In genomic region chr3:105801191-105802166, GRCm38 (mm10) we compare ENCODE assay signal across 8 mouse cellular contexts. TPM values are rescaled to one million over a fixed set of nuclear protein-coding genes. Genes with fewer than 3 reads are reported as not detected.
DNase-seq lines count a peak whose midpoint lies in the region; ATAC-seq and TF ChIP-seq lines count a peak whose summit lies in the region.

TSS of gene Rap1a (minus strand) at chr3:105801336.

- no peaks in the 10 kb centered on the region for H3K9me3 ChIP-seq in heart, embryonic 13.5 days
- H3K9me3 ChIP-seq in kidney, postnatal 0 days (replicated peaks; ENCODE audit: low read length) = no peaks in the 10 kb centered on the region
- no peaks in the 10 kb centered on the region for H3K9me3 ChIP-seq in liver, embryonic 13.5 days (replicated peaks)
- no peaks in the 10 kb centered on the region for H3K9me3 ChIP-seq in stomach, embryonic 15.5 days

- H3K9ac ChIP-seq in heart, embryonic 13.5 days = peak within 1 kb of the TSS; percentile 97
- peak within 1 kb of the TSS; percentile 93 for H3K9ac ChIP-seq in kidney, postnatal 0 days (ENCODE audit: low read depth, low read length)
- H3K9ac ChIP-seq in liver, embryonic 13.5 days = peak within 1 kb of the TSS; percentile 94
- peak within 1 kb of the TSS; percentile 92 for H3K9ac ChIP-seq in stomach, embryonic 15.5 days

- peak; percentile 88 for DNase-seq in CD4-positive helper T cell, adult 2 months (ENCODE audit: low read depth, low spot score)
- peak; percentile 91 for DNase-seq in brain, embryonic 14.5 days (ENCODE audit: low read depth)
- DNase-seq in kidney, postnatal 0 days (ENCODE audit: low spot score) = peak; percentile 83
- peak; percentile 72 for DNase-seq in liver, embryonic 13.5 days
- peak; percentile 85 for DNase-seq in neural tube, embryonic 10.5 days (ENCODE audit: extremely low spot score, low spot score)

- no peak for TF ChIP-seq CTCF in brain, embryonic 14.5 days (IDR thresholded peaks at IDR 0.05; ENCODE audit: borderline replicate concordance, extremely low read depth, insufficient read depth, insufficient read length)
- TF ChIP-seq CTCF in kidney, postnatal 0 days (IDR thresholded peaks at IDR 0.05; ENCODE audit: low read depth) = no peak

- peaks cover 54% of the 10 kb centered on the region for H3K4me1 ChIP-seq in heart, embryonic 13.5 days
- H3K4me1 ChIP-seq in kidney, postnatal 0 days (replicated peaks; ENCODE audit: insufficient read depth, low read length) = 0 out of 2 replicates have a peak, but pooled peaks cover 8% of the 10 kb centered on the region
- peaks cover 76% of the 10 kb centered on the region for H3K4me1 ChIP-seq in liver, embryonic 13.5 days (replicated peaks)
- peaks cover 14% of the 10 kb centered on the region; the same call in 1 of the 2 replicates for H3K4me1 ChIP-seq in stomach, embryonic 15.5 days

- 16% methylated on average over 39 of the region's 50 CpGs for WGBS in heart, embryonic 13.5 days
- 19% methylated on average over 38 of the region's 50 CpGs for WGBS in kidney, postnatal 0 days
- 6% methylated on average over 34 of the region's 50 CpGs for WGBS in liver, embryonic 13.5 days (ENCODE audit: insufficient replicate concordance)
- WGBS in stomach, embryonic 15.5 days = 17% methylated on average over 43 of the region's 50 CpGs

- H3K36me3 ChIP-seq in heart, embryonic 13.5 days = no peaks in the 10 kb centered on the region
- no peaks in the 10 kb centered on the region for H3K36me3 ChIP-seq in kidney, postnatal 0 days (ENCODE audit: insufficient read depth, low read length)
- no peaks in the 10 kb centered on the region for H3K36me3 ChIP-seq in liver, embryonic 13.5 days
- H3K36me3 ChIP-seq in stomach, embryonic 15.5 days = no peaks in the 10 kb centered on the region

- H3K27ac ChIP-seq in heart, embryonic 13.5 days (replicated peaks) = peak within 1 kb of the TSS; percentile 93
- peak within 1 kb of the TSS; percentile 95 for H3K27ac ChIP-seq in kidney, postnatal 0 days
- H3K27ac ChIP-seq in liver, embryonic 13.5 days = peak within 1 kb of the TSS; percentile 95
- H3K27ac ChIP-seq in stomach, embryonic 15.5 days = peak within 1 kb of the TSS; percentile 91

- peak within 1 kb of the TSS; percentile 89 for H3K4me2 ChIP-seq in heart, embryonic 13.5 days
- H3K4me2 ChIP-seq in kidney, postnatal 0 days (ENCODE audit: low read length) = peak within 1 kb of the TSS; percentile 82
- H3K4me2 ChIP-seq in liver, embryonic 13.5 days = peak within 1 kb of the TSS; percentile 71
- peak within 1 kb of the TSS; percentile 58 for H3K4me2 ChIP-seq in stomach, embryonic 15.5 days

- peak; percentile 75 for ATAC-seq in erythroid progenitor cell, adult 5-6 weeks (replicated peaks; ENCODE audit: low FRiP score, poor library complexity, severe bottlenecking)
- ATAC-seq in heart, embryonic 13.5 days (ENCODE audit: extremely low read depth, insufficient number of reproducible peaks, low FRiP score, low TSS enrichment) = peak; percentile 79
- peak; percentile 93 for ATAC-seq in kidney, postnatal 0 days (replicated peaks; ENCODE audit: low FRiP score, low read depth)
- peak; percentile 89 for ATAC-seq in liver, embryonic 13.5 days (ENCODE audit: low read depth)
- ATAC-seq in stomach, embryonic 15.5 days (ENCODE audit: insufficient read depth, low FRiP score, low read depth) = peak; percentile 87

- peak; percentile 84 for TF ChIP-seq POLR2A in brain, embryonic 14.5 days (IDR thresholded peaks at IDR 0.05; ENCODE audit: borderline replicate concordance, extremely low read depth, insufficient read depth, insufficient read length, poor library complexity, severe bottlenecking)

- H3K27me3 ChIP-seq in heart, embryonic 13.5 days (replicated peaks) = peaks cover 40% of the 10 kb centered on the region
- no peaks in the 10 kb centered on the region for H3K27me3 ChIP-seq in kidney, postnatal 0 days (ENCODE audit: insufficient read depth, low read length)
- H3K27me3 ChIP-seq in liver, embryonic 13.5 days = no peaks in the 10 kb centered on the region
- no peaks in the 10 kb centered on the region for H3K27me3 ChIP-seq in stomach, embryonic 15.5 days (replicated peaks)

- H3K4me3 ChIP-seq in heart, embryonic 13.5 days = peak within 1 kb of the TSS; percentile 88
- H3K4me3 ChIP-seq in kidney, postnatal 0 days (replicated peaks; ENCODE audit: low read depth, low read length) = peak within 1 kb of the TSS; percentile 85
- peak within 1 kb of the TSS; percentile 86 for H3K4me3 ChIP-seq in liver, embryonic 13.5 days (replicated peaks)
- H3K4me3 ChIP-seq in stomach, embryonic 15.5 days (replicated peaks) = peak within 1 kb of the TSS; percentile 80

RNA-seq across cellular contexts. Expression of gene Rap1a, which starts in this region (rescaled TPM):
- 29.6 and 32.7 TPM in 2 replicates for polyA plus RNA-seq in brain, embryonic 14.5 days (2012; rRNA removed)
- total RNA-seq in erythroid progenitor cell, adult 5-6 weeks (2015; ENCODE audit: low replicate concordance) = 157 and 193 TPM in 2 replicates
- 182 and 220 TPM in 2 replicates for total RNA-seq in erythroid progenitor cell, adult 5-6 weeks (2017; ENCODE audit: low replicate concordance)
- 81.3 and 91.9 TPM in 2 replicates for polyA plus RNA-seq in heart, embryonic 13.5 days (2015; fragmentation: Nextera tagmentation; extraction: Ambion mirVana)
- 111 and 123 TPM in 2 replicates for polyA plus RNA-seq in kidney, postnatal 0 days (2015; fragmentation: Nextera tagmentation; extraction: Ambion mirVana)
- polyA plus RNA-seq in liver, embryonic 13.5 days (2015; fragmentation: Nextera tagmentation; extraction: Ambion mirVana) = 119 and 149 TPM in 2 replicates
- 141 and 146 TPM in 2 replicates for polyA plus RNA-seq in stomach, embryonic 15.5 days (2015; fragmentation: Nextera tagmentation; extraction: Ambion mirVana)

Comparison
In these comparisons a context has a peak if more than half of its experiments do, and no peak if none do; other contexts are left out.
1. Peak in every context shown above with its lines: DNase-seq, ATAC-seq, H3K4me3 ChIP-seq and H3K27ac ChIP-seq.